Mouse (Mus musculus) C2C12 (cell line): ENCODE measurements around the gene Upp2.

Experiments
- CEBPB ChIP-seq: IDR thresholded peaks from one replicate; pipeline ENCODE4 v1.6.1; 2011; ENCODE audit warnings: low read depth, mild to moderate bottlenecking, control low read depth, moderate library complexity
- CTCF ChIP-seq: IDR thresholded peaks from one replicate; pipeline ENCODE4 v1.5.1; 2011; ENCODE audit not compliant: control insufficient read depth, insufficient read depth, insufficient read length
- MAX ChIP-seq: IDR thresholded peaks from one replicate; pipeline ENCODE4 v1.6.1; 2011; ENCODE audit warnings: mild to moderate bottlenecking, control low read depth
- MYOG ChIP-seq: IDR thresholded peaks from one replicate; pipeline ENCODE4 v1.6.1; 2011; ENCODE audit not compliant: control insufficient read depth, insufficient read length; ENCODE audit errors: extremely low read depth
- USF1 ChIP-seq: IDR thresholded peaks from one replicate; pipeline ENCODE4 v1.6.1; 2011; ENCODE audit warnings: low read depth, mild to moderate bottlenecking, control low read depth, moderate library complexity

DNA sequence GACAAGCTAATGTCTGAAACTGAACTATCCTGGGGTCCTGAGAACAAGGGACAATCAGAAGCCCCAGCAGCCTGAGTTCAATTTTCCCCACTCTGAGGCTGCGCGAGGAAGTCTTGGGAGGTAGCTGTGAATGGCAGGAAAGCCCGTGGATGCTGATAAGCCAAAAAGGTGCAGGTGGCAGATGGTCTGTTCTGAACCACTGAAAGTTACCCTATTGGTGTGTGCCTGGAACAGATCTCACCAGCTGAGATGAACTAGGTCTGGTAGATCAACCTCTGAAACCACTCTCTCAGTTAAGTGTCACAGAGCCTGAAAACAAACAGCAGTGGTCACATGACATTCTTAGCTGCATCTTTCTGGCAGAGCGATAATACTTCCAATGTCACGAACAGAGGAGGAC, 232.5 kb downstream of the Upp2 start:
- TF ChIP-seq CTCF, result no peak
- TF ChIP-seq USF1, result no peak
- TF ChIP-seq MAX, result no peak
- no peak for TF ChIP-seq CEBPB
- TF ChIP-seq MYOG, result no peak
